Mouse (Mus musculus) hindbrain, embryonic 10.5 days (tissue): Measurements from ENCODE around the gene Rps7. TPM values are rescaled to one million over a fixed set of nuclear protein-coding genes. Genes with fewer than 3 reads are reported as not detected.

Source experiments
- DNase-seq: peaks from one replicate; pipeline ENCODE4 v3.0.0-alpha.2; 2017; ENCODE audit warnings: low spot score
- H3K27ac ChIP-seq: fragments of 300-500 bp; sonication (generic); 2 replicates; pipeline ENCODE4 v1.5.1; 2016; ENCODE audit warnings: mild to moderate bottlenecking, moderate library complexity
- H3K27me3 ChIP-seq: fragments of 300-500 bp; sonication (generic); 2 replicates; pipeline ENCODE4 v1.6.1; 2016; ENCODE audit warnings: mild to moderate bottlenecking; ENCODE audit not compliant: poor library complexity, insufficient read depth, severe bottlenecking
- H3K36me3 ChIP-seq: fragments of 300-500 bp; sonication (generic); 2 replicates; pipeline ENCODE4 v1.6.1; 2016; ENCODE audit warnings: mild to moderate bottlenecking, moderate library complexity
- H3K4me1 ChIP-seq: fragments of 300-500 bp; sonication (generic); replicated peaks from 2 replicates; pipeline ENCODE4 v1.6.1; 2016; ENCODE audit warnings: mild to moderate bottlenecking
- H3K4me3 ChIP-seq: fragments of 300-500 bp; sonication (generic); 2 replicates; pipeline ENCODE4 v1.5.1; 2016; ENCODE audit warnings: mild to moderate bottlenecking, moderate library complexity
- H3K9me3 ChIP-seq: fragments of 300-500 bp; sonication (generic); 2 replicates; pipeline ENCODE4 v1.6.1; 2016; ENCODE audit warnings: mild to moderate bottlenecking, moderate library complexity
- WGBS: fragments of 180-500 bp; shearing (Covaris S2); methylation state at CpG from one replicate; pipeline ENCODE4 v1.1.7; 2016; 5-methylcytosine and 5-hydroxymethylcytosine counted together
- polyA plus RNA-seq: library from polyadenylated mRNA; unstranded; fragments of >200 nt; fragmentation: Nextera tagmentation; extraction: Ambion mirVana; gene quantifications from 2 replicates; pipeline ENCODE4 v1.2.1, GENCODE M21; 2016

Gene Rps7
- polyA plus RNA-seq, 1 experiment from 2014 or later: 571 TPM

GRCm38 (mm10) chr12:28603494-28603893, 32.3 kb downstream of the Rps7 start:
- H3K4me3 ChIP-seq: no peak overlapping the region
- H3K9me3 ChIP-seq: no peaks in the 10 kb centered on the region
- H3K27me3 ChIP-seq: no peaks in the 10 kb centered on the region
- peaks cover 32% of the 10 kb centered on the region for H3K4me1 ChIP-seq
- 79% methylated on average over 1 of the region's 1 CpGs for WGBS
- H3K27ac ChIP-seq: no peak overlapping the region
- no peaks in the 10 kb centered on the region for H3K36me3 ChIP-seq
- no peak for DNase-seq

GRCm38 (mm10) chr12:28602259-28602658, 33.5 kb downstream of the Rps7 start:
- no peaks in the 10 kb centered on the region for H3K9me3 ChIP-seq
- peaks cover 26% of the 10 kb centered on the region for H3K4me1 ChIP-seq
- no peaks in the 10 kb centered on the region for H3K27me3 ChIP-seq
- H3K4me3 ChIP-seq: no peak overlapping the region
- 35% methylated on average over 4 of the region's 4 CpGs for WGBS
- no peak overlapping the region; the same call in 1 of the 2 replicates for H3K27ac ChIP-seq
- no peaks in the 10 kb centered on the region for H3K36me3 ChIP-seq
- no peak for DNase-seq

- no peak overlapping the region for H3K4me3 ChIP-seq
- H3K4me1 ChIP-seq: peaks cover 23% of the 10 kb centered on the region
- no peaks in the 10 kb centered on the region for H3K9me3 ChIP-seq
- H3K27me3 ChIP-seq: no peaks in the 10 kb centered on the region
- WGBS: 59% methylated on average over 2 of the region's 2 CpGs
- H3K27ac ChIP-seq: no peak overlapping the region
- DNase-seq: no peak
- H3K36me3 ChIP-seq: no peaks in the 10 kb centered on the region
Observed at GRCm38 (mm10) chr12:28598526-28598991, 37.2 kb downstream of the Rps7 start.

GRCm38 (mm10) chr12:28598110-28598509, 37.6 kb downstream of the Rps7 start:
- H3K36me3 ChIP-seq: no peaks in the 10 kb centered on the region
- H3K27me3 ChIP-seq: no peaks in the 10 kb centered on the region
- H3K27ac ChIP-seq: no peak overlapping the region
- WGBS: 71% methylated on average over 3 of the region's 3 CpGs
- H3K4me3 ChIP-seq: no peak overlapping the region
- H3K4me1 ChIP-seq: peaks cover 23% of the 10 kb centered on the region
- no peaks in the 10 kb centered on the region for H3K9me3 ChIP-seq
- DNase-seq: no peak

GRCm38 (mm10) chr12:28597699-28598098, 38.1 kb downstream of the Rps7 start:
- no peak for DNase-seq
- H3K4me1 ChIP-seq: peaks cover 26% of the 10 kb centered on the region
- no peak overlapping the region for H3K27ac ChIP-seq
- H3K27me3 ChIP-seq: no peaks in the 10 kb centered on the region
- H3K9me3 ChIP-seq: no peaks in the 10 kb centered on the region
- no peak overlapping the region for H3K4me3 ChIP-seq
- no peaks in the 10 kb centered on the region for H3K36me3 ChIP-seq
- WGBS: 90% methylated on average over 9 of the region's 9 CpGs

GRCm38 (mm10) chr12:28596851-28597250, 38.9 kb downstream of the Rps7 start:
- Histone ChIP-seq H3K27me3 (0 out of 2 replicates have a peak, but pooled peaks cover 3% of the 10 kb centered on the region), H3K27ac (no peak overlapping the region), H3K36me3 (no peaks in the 10 kb centered on the region), H3K4me3 (no peak overlapping the region), H3K4me1 (peaks cover 17% of the 10 kb centered on the region), H3K9me3 (no peaks in the 10 kb centered on the region)
- DNase-seq: no peak

GRCm38 (mm10) chr12:28590428-28590827, 45.3 kb downstream of the Rps7 start:
- H3K27me3 ChIP-seq: peaks cover 34% of the 10 kb centered on the region
- WGBS: 53% methylated on average over 13 of the region's 13 CpGs

GRCm38 (mm10) chr12:28589090-28589868, 46.5 kb downstream of the Rps7 start:
- WGBS: 10% methylated on average over 24 of the region's 24 CpGs
- Histone ChIP-seq H3K36me3 (no peaks in the 10 kb centered on the region), H3K27ac (peak overlapping the region; percentile 74), H3K9me3 (no peaks in the 10 kb centered on the region), H3K4me3 (peak overlapping the region; percentile 54), H3K4me1 (peaks cover 22% of the 10 kb centered on the region), H3K27me3 (peaks cover 34% of the 10 kb centered on the region)
- DNase-seq: peak; percentile 82

More at GRCm38 (mm10) chr12:28590428-28590827, 45.3 kb downstream of the Rps7 start:
- no peaks in the 10 kb centered on the region for H3K9me3 ChIP-seq
- H3K4me3 ChIP-seq: no peak overlapping the region
- no peak for DNase-seq
- no peaks in the 10 kb centered on the region for H3K36me3 ChIP-seq
- H3K27ac ChIP-seq: 0 out of 2 replicates have a peak overlapping the region, but pooled peaks have one; percentile 45
- H3K4me1 ChIP-seq: peaks cover 22% of the 10 kb centered on the region

- Histone ChIP-seq H3K36me3 (no peaks in the 10 kb centered on the region), H3K9me3 (no peaks in the 10 kb centered on the region), H3K4me3 (no peak overlapping the region), H3K27me3 (peaks cover 34% of the 10 kb centered on the region), H3K4me1 (peaks cover 21% of the 10 kb centered on the region), H3K27ac (no peak overlapping the region)
- no peak for DNase-seq
- 75% methylated on average over 6 of the region's 6 CpGs for WGBS
Observed at GRCm38 (mm10) chr12:28587949-28588348, 47.8 kb downstream of the Rps7 start.

GRCm38 (mm10) chr12:28584036-28584435, 51.7 kb downstream of the Rps7 start:
- H3K9me3 ChIP-seq: no peaks in the 10 kb centered on the region
- 0 out of 2 replicates have a peak, but pooled peaks cover 4% of the 10 kb centered on the region for H3K4me1 ChIP-seq
- 60% methylated on average over 3 of the region's 3 CpGs for WGBS
- H3K27me3 ChIP-seq: peaks cover 9% of the 10 kb centered on the region
- DNase-seq: no peak
- no peak overlapping the region for H3K4me3 ChIP-seq
- H3K27ac ChIP-seq: no peak overlapping the region
- H3K36me3 ChIP-seq: no peaks in the 10 kb centered on the region

- Histone ChIP-seq H3K27me3 (no peaks in the 10 kb centered on the region), H3K4me3 (no peak within 1 kb of the TSS), H3K36me3 (no peaks in the 10 kb centered on the region), H3K4me1 (no peaks in the 10 kb centered on the region), H3K9me3 (0 out of 2 replicates have a peak, but pooled peaks cover 2% of the 10 kb centered on the region), H3K27ac (no peak within 1 kb of the TSS)
- WGBS: 88% methylated on average over 8 of the region's 8 CpGs
- no peak for DNase-seq
Observed at GRCm38 (mm10) chr12:28582423-28582822, 53.3 kb downstream of the Rps7 start, which contains the start of gene Allc. Gene Allc, minus strand, starts transcription at chr12:28582523.
